Mouse (Mus musculus): ENCODE results near the gene Procr.

Gene Procr

DNA sequence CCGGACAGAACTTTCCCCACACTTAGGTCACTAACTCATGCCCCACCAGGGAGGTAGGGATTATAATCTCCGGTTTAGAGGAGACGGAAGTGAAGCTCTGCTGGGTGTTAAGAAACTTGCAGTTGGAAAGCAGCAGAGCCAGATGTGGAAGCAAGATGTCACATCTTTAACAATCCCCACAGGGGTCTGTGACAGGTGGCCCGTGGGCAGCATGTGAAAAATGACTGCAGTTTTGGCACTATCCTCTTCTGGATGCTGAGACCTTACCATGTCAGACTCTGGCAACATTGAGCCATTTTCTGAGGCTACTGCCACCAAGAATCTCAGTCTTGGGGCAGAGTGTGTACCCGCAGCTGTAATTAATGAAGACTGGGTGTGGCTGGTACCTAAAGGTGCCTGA is 53.1 kb downstream of the Procr start:
- DNase-seq (ENCODE audit: low read depth, low spot score) = no peak

Measured in WW6 (cell line).